Mouse (Mus musculus) skeletal muscle tissue, adult 2 months (tissue): ENCODE results near the gene Zap70.

ENCODE experiments used
- DNase-seq: peaks from one replicate; pipeline ENCODE4 v3.0.0-alpha.2; 2012; ENCODE audit warnings: low read depth, low spot score

Gene Zap70

GRCm38 (mm10) chr1:36830913-36831866 is 69.6 kb downstream of the Zap70 start:
- no peak for DNase-seq
